Mouse (Mus musculus): ENCODE measurements around the gene Atrnl1.

- TF ChIP-seq CTCF (IDR thresholded peaks at IDR 0.05; ENCODE audit: extremely low read depth, insufficient read depth, insufficient read length, insufficient replicate concordance) (no peak), POLR2A (IDR thresholded peaks at IDR 0.05; ENCODE audit: low read depth, low read length) (no peak)
Measured at GRCm38 (mm10) chr19:57878583-57878982, 267.7 kb downstream of the Atrnl1 start.
